Mouse (Mus musculus): ENCODE measurements around the gene Neurl3.
A peak's percentile ranks its signal among the peaks of the same experiment; 100 is the strongest.

DNA sequence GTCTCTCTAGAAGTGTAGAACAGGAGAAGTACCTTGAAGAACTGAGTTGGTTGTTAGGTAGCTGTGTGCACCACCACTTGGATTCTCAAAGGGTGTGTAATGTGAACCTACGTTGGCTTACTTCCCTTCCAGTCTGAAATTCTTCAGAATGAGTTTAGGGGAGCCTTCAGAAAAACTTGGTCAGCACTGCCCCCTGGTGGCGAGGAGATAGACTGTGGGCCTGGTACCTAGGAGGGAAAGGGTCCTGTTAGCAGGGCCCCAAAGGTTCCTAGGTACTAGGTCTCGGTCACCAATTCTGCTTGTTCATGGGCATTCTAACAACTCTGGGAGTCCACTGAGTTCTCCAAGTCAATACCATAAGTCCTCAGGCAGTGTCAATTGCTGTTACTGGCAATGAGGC, 4.7 kb upstream of the Neurl3 start:
- peak; percentile 80 for TF ChIP-seq CTCF (conservative IDR thresholded peaks at IDR 0.05; ENCODE audit: insufficient read depth, insufficient read length, low read depth, low read length)
- TF ChIP-seq POLR2A (IDR thresholded peaks at IDR 0.05; ENCODE audit: low read depth, low read length), result no peak
